Mouse (Mus musculus) gonadal fat pad, adult 2 months (tissue): ENCODE measurements at regions not wholly inside any gene's neighbourhood (a gene's known extent, or its start where the extent isn't known, plus 50 kb on each side); places are given as distances from the start of the nearest gene placed in this dataset.

ENCODE experiments used
- DNase-seq: peaks from one replicate; pipeline ENCODE4 v3.0.0-alpha.2; 2012; ENCODE audit warnings: low read depth

GRCm38 (mm10) chr3:58146762-58147161, 267.8 kb upstream of the Tsc22d2 start:
- no peak for DNase-seq

- DNase-seq = no peak
Observed at GRCm38 (mm10) chr3:58153141-58153540, 261.4 kb upstream of the Tsc22d2 start.

- no peak for DNase-seq
Observed at GRCm38 (mm10) chr3:58153874-58154756, 260.4 kb upstream of the Tsc22d2 start.

- DNase-seq = no peak
Observed at GRCm38 (mm10) chr3:58159384-58159783, 255.1 kb upstream of the Tsc22d2 start.

GRCm38 (mm10) chr3:58162238-58162637, 252.3 kb upstream of the Tsc22d2 start:
- DNase-seq = no peak

GRCm38 (mm10) chr3:58163806-58164205, 250.7 kb upstream of the Tsc22d2 start:
- no peak for DNase-seq

- no peak for DNase-seq
Observed at GRCm38 (mm10) chr3:58166628-58167027, 247.9 kb upstream of the Tsc22d2 start.

- no peak for DNase-seq
Observed at GRCm38 (mm10) chr3:58167121-58167520, 247.4 kb upstream of the Tsc22d2 start.

DNA sequence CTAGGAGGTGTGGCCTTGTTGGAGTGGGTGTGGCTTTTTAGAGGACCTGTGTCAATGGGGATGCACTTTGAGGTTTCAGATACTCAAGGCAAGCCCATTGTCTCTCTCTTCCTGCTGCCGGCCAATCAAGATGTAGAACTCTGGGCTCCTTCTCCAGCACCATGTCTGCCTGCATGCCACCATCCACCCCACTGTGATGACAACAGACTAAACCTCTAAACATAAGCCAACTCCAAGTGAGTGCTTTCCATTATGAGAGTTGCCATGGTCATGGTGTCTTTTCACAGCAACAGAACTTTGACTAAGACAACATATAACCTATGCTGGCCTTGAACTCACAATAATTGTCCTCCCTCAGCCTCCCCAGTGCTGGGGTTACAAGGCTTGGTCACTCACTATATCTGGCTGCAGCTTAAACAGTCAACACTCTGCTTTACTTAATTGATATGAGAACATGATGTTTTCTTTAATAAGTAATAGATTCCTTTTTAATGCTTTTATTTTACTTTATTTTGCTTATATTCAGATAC, 246.7 kb upstream of the Tsc22d2 start:
- no peak for DNase-seq

GRCm38 (mm10) chr3:58168522-58169185, 245.9 kb upstream of the Tsc22d2 start:
- DNase-seq = no peak

- no peak for DNase-seq
Observed at GRCm38 (mm10) chr3:58169786-58170185, 244.7 kb upstream of the Tsc22d2 start.

GRCm38 (mm10) chr3:58172096-58172495, 242.4 kb upstream of the Tsc22d2 start:
- DNase-seq = no peak

GRCm38 (mm10) chr3:58173821-58174220, 240.7 kb upstream of the Tsc22d2 start:
- DNase-seq = no peak

DNA sequence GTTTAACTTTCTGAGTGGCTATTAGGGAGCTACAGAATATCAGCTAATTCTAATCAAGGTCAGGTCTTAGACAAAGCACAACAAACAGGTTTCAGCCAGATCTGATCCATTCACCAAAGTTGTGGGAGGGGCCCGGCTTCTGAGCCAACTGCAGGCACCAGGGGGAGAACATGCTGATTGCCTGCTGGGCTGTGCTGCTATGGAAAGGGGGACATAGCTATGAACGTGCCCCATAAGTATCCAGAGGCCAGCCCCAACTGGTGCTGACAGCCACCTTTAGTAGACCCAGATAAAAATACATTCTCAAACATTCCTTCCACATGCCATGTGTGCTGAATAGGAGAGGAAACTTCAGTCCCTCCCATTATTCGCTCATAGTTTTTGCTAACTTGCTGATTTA, 232.8 kb upstream of the Tsc22d2 start:
- no peak for DNase-seq

DNA sequence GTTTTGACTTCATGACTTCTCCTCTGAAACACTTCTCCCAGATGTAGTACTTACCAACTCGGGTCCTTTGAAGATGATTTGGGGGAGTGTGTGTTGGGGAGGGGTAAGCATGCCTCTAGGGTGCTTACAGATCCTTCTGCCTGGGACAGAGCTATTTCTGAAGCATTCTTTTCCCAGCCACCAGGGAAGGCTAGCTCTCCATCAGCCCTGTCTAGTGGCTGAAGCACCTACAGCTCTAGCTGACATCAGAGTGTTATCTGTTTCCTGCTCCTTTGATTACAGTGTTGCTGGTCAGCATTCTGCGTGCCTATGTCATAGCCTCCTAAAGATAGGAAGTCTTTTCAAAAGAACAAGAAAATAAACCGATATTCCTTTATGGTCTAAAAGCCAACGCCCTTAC, 232.2 kb upstream of the Tsc22d2 start:
- DNase-seq = no peak

DNA sequence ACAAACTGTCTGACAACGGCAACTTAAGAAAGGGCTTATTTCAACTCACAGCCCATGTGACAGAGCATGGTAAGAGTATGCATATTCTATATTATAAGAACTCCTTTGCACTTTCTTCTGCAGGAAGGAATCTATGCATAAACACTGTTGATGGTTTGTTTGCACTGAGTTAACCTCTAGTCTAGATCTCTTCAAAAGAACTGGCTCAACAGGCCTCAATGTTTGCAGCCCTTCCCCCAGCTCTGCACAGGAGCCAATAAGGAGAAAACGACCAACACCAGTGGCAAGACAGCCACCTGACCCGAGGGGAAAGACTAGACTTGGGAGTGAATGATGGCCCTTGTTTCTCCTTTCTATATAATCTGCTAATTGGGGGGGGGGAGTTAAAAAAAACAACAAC, 231.2 kb upstream of the Tsc22d2 start:
- no peak for DNase-seq

GRCm38 (mm10) chr3:58200462-58200861, 214.1 kb upstream of the Tsc22d2 start:
- DNase-seq = no peak

- no peak for DNase-seq
Observed at GRCm38 (mm10) chr3:58202816-58203215, 211.7 kb upstream of the Tsc22d2 start.

DNA sequence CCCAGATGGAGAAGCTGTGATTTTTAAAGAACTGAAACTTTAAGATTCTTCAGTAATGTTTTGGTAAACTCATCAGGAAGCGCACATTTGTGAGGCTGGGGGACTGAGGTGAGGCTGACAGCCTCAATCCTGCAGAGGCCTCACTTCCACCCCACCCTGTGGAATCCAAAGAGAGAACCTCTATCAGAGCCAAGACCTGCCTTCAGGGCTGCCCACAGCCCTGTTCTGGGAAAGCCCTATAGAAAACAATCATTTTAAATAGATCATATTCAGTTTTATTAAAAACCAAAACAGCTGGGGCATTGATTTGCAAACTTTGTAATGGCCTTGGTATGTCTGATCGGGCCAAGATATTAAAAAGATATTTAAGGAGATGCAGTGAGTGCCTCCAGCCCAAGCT, 210.7 kb upstream of the Tsc22d2 start:
- DNase-seq = no peak

DNA sequence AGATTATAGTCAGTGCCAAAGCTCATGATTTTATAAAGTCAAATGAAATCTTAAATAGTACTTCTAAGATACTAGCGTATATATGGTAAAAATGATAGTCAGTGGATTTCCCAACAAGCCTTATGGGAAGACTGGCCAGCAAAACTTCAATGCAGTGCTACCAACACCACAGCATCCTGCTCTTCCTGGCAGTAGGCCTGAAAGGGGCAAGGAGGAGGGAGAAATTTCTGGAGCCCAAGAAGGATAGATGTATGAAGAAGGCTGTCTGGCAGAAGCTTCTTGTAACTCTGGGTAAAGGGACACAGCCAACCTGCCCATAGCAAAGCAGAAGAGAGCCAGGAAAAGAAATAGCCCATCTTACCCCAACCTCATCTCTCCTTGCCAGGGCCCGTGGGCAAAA, 209.0 kb upstream of the Tsc22d2 start:
- DNase-seq = no peak

- DNase-seq = no peak
Observed at GRCm38 (mm10) chr3:58206776-58207398, 207.6 kb upstream of the Tsc22d2 start.

DNA sequence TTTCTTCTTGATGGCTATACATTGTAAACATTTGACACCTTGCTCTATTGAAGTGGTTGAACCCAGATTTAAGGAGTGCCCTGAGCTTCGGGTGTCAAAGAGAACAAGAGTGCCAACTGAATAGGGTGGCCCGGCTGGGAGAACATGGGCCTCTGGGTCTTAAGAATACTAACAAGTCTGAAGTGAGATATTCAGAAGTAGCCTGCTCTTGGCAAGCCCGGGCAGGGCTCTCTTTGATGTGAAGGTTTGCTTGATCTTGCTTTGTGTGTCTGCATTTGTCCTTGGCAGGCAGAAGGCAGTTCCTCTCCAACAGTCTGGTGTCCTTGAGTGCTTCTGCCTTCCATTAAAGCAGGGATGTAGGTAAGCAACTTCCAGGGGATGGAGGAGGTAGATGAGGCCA, 203.5 kb upstream of the Tsc22d2 start:
- no peak for DNase-seq

DNA sequence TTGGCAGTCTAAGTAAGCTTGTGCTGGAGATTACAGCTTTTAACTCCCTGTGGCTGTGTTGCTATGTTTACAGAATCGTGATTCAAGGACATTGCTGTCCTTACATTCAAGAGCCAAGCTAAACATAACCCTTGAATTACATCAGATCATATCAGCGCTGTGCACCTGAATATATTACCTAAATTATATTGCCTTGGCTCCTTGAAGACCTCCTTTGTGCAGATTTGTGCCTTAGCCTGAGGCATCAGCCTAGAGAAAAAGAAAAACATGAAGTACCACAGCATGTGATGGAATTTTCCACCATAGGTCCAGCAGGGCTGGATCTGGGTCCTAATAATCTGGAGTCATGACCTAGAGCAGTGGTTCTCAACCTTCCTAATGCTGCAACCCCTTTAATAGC, 189.8 kb upstream of the Tsc22d2 start:
- DNase-seq = no peak
